Mouse (Mus musculus) forebrain, embryonic 10.5 days (tissue): ENCODE results near the gene Nol3. TPM values are rescaled to one million over a fixed set of nuclear protein-coding genes. Genes with fewer than 3 reads are reported as not detected.

Source experiments
- DNase-seq: peaks from one replicate; pipeline ENCODE4 v3.0.0-alpha.2; 2017; ENCODE audit warnings: low spot score; ENCODE audit errors: extremely low spot score
- H3K27ac ChIP-seq: fragments of 300-500 bp; sonication (generic); 2 replicates; pipeline ENCODE4 v1.5.1; 2016; ENCODE audit warnings: mild to moderate bottlenecking
- H3K27me3 ChIP-seq: fragments of 300-500 bp; sonication (generic); 2 replicates; pipeline ENCODE4 v1.6.1; 2016; ENCODE audit warnings: mild to moderate bottlenecking; ENCODE audit not compliant: poor library complexity, severe bottlenecking
- H3K36me3 ChIP-seq: fragments of 300-500 bp; sonication (generic); replicated peaks from 2 replicates; pipeline ENCODE4 v1.6.1; 2016; ENCODE audit warnings: mild to moderate bottlenecking, moderate library complexity
- H3K4me1 ChIP-seq: fragments of 300-500 bp; sonication (generic); 2 replicates; pipeline ENCODE4 v1.6.1; 2016
- H3K4me3 ChIP-seq: fragments of 300-500 bp; sonication (generic); 2 replicates; pipeline ENCODE4 v1.5.1; 2016; ENCODE audit warnings: mild to moderate bottlenecking, moderate library complexity
- H3K9me3 ChIP-seq: fragments of 300-500 bp; sonication (generic); 2 replicates; pipeline ENCODE4 v1.6.1; 2016; ENCODE audit warnings: mild to moderate bottlenecking, moderate library complexity
- WGBS: fragments of 180-500 bp; shearing (Covaris S2); methylation state at CpG from one replicate; pipeline ENCODE4 v1.1.7; 2016; 5-methylcytosine and 5-hydroxymethylcytosine counted together
- polyA plus RNA-seq: library from polyadenylated mRNA; unstranded; fragments of >200 nt; fragmentation: Nextera tagmentation; extraction: Ambion mirVana; gene quantifications from 2 replicates; pipeline ENCODE4 v1.2.1, GENCODE M21; 2016

The Nol3 gene
- polyA plus RNA-seq, 1 experiment from 2014 or later, result 0.99 TPM

DNA sequence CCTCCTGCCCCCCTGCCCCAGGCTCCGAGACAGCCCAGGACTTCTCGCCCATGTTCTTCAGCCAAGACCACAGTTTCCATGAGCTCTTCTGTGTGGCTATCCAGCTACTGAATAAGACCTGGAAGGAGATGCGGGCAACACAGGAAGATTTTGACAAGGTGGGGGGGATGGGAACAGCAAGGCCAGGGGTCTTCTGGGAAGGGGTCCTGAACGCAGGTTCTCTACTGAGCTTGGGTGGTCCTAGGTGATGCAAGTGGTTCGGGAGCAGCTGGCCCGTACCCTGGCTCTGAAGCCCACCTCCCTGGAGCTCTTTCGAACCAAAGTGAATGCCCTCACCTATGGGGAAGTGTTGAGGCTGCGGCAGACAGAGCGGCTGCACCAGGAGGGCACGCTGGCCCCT, 32.5 kb downstream of the Nol3 start:
- Histone ChIP-seq H3K4me1 (peaks cover 23% of the 10 kb centered on the region), H3K27ac (no peak overlapping the region), H3K9me3 (no peaks in the 10 kb centered on the region), H3K36me3 (peaks cover 89% of the 10 kb centered on the region), H3K27me3 (no peaks in the 10 kb centered on the region), H3K4me3 (no peak overlapping the region)
- WGBS, result 93% methylated on average over 10 of the region's 10 CpGs
- no peak for DNase-seq

DNA sequence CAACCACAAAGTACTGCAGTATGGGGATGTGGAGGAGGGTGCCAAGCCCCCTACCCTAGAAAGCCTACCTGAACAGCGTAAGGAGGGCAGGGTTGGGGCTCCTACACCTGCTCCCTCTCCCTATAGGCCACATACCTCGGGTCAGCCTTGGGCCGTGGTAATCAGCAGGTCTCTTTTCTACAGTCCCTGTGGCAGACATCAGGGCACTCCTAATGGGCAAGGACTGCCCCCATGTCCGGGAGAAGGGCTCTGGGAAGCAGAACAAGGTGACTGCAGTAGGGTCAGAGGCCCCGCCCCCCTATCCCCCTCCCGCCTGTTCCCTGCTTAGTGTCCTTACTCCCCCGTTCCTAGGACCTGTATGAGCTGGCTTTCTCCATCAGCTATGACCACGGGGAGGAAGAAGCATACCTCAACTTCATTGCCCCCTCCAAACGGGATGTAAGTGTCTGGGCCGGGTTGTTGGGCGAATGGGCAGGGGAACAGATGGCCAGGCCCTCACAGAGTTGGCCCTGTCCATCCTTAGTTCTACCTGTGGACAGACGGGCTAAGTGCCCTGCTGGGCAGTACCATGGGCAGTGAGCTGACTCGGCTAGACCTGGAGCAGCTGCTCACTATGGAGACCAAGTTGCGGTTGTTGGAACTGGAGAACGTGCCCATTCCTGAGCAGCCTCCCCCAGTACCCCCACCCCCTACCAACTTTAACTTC, 33.4 kb downstream of the Nol3 start:
- Histone ChIP-seq H3K36me3 (peaks cover 89% of the 10 kb centered on the region), H3K27ac (no peak overlapping the region), H3K9me3 (no peaks in the 10 kb centered on the region), H3K4me3 (no peak overlapping the region), H3K4me1 (peaks cover 29% of the 10 kb centered on the region), H3K27me3 (no peaks in the 10 kb centered on the region)
- 82% methylated on average over 15 of the region's 15 CpGs for WGBS
- no peak for DNase-seq

DNA sequence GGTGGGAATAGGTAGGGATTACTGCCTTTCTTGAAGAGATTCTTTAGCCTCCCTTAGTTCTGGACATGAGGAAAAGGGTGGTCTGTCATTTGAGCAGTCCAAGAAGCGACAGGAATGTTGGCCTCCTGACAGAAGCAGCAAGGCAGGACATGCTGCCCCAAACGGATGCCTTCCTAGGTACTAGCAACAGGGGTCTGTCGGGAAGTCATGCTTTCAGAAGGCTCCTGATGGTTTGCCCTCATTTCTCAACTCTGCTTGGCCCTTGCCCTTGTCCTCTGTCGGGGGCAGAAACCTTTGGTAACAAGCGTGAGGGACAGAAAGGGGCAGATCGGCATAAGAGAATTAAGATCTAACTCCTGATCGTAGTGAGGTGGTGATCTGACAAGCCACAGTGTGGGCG, 34.2 kb downstream of the Nol3 start:
- 88% methylated on average over 8 of the region's 8 CpGs for WGBS
- Histone ChIP-seq H3K4me1 (peaks cover 21% of the 10 kb centered on the region), H3K27me3 (no peaks in the 10 kb centered on the region), H3K4me3 (no peak overlapping the region), H3K9me3 (no peaks in the 10 kb centered on the region), H3K36me3 (peaks cover 88% of the 10 kb centered on the region), H3K27ac (no peak overlapping the region)
- DNase-seq, result no peak

DNA sequence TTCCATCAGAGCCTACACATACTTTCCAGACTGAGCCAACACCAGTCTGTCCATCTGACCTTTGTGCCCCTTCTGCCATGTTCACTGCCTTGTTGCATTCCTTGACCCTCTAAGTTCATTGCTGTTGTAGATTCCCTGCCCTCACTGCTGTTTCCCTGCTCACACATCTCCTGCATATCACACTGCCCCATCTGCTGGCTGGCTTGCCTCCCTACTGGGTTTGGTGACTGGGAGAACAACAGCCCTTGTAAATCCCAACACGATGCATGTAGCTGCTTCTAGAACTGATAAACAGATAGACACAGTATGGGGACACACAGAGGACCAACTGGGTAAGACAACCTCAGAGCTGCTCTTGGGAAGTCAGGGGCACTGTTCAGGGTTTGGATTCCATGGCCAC, 35.8 kb downstream of the Nol3 start:
- H3K4me3 ChIP-seq, result no peak overlapping the region
- H3K4me1 ChIP-seq, result peaks cover 6% of the 10 kb centered on the region
- H3K9me3 ChIP-seq, result no peaks in the 10 kb centered on the region
- H3K27ac ChIP-seq, result no peak overlapping the region
- no peaks in the 10 kb centered on the region for H3K27me3 ChIP-seq
- H3K36me3 ChIP-seq, result peaks cover 92% of the 10 kb centered on the region
- 83% methylated on average over 1 of the region's 1 CpGs for WGBS
- no peak for DNase-seq

DNA sequence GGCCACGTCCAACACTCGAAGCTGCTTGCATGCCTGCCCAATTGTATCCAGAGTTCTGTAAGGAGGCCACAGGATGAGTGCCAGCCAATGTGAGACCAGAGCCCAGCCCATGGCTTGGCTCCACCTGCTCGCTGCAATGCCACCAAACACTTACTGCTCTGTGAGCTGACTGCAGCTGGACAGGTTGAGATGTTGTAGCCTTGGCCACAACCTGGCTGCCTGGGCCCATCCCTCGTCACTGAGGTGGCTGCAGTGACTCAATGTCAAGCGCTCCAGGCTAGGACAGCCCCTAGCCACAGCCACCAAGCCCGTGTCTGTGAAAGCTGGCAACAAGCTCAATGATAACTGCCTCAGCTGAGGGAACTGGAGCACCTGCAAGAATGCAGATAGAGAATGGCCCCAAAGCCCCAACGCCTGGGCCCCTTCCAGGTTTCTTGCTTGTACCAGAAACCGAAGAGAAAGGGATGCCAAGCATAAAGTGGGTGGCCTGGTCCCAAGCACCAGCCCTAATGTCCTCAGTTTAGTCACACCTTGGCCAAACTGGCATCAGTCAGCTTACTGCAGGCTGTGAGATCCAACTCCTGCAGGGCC, 37.0 kb downstream of the Nol3 start:
- no peaks in the 10 kb centered on the region for H3K9me3 ChIP-seq
- peaks cover 89% of the 10 kb centered on the region for H3K36me3 ChIP-seq
- peaks cover 6% of the 10 kb centered on the region; the same call in 1 of the 2 replicates for H3K4me1 ChIP-seq
- H3K27ac ChIP-seq, result no peak overlapping the region
- H3K27me3 ChIP-seq, result no peaks in the 10 kb centered on the region
- WGBS, result 91% methylated on average over 8 of the region's 8 CpGs
- no peak for DNase-seq
- no peak overlapping the region for H3K4me3 ChIP-seq

DNA sequence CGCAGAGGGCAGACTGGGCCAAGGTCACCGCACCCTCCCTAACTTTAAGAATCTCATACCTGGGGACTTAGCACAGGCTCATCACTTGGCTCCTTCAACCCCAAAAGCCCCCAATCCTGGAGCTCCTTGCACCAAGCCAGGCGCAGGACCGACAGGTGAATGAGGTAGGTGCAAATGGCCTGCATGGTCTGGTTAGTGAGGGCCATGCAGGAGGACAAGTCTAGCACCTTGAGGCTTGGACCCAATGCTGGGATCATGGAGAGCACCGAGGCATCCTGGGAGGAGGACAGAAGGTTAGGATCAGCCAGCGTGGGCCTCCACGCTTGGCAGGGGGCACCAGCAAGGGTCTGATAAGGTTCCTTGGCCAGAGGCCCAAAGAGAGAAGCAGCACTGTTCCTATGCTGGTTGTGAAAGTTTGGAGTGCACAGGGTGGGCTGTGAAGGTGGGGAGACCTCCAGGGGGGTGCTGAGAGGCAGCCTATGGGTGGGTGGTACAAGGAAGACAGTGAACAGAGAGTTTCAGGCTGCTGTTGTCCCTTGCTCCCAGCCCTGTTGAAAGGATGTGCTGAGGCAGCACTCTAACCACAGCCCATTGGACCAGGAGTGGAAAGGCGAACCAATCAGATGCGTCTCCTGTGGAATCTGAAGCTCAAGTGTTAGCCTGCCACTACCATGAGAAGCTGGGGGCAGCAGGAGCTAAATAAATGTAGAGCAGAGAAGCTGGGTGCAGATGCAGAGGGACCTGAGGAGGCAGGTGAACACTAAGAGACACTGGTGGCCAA, 37.9 kb downstream of the Nol3 start:
- Histone ChIP-seq H3K4me1 (peaks cover 6% of the 10 kb centered on the region; the same call in 1 of the 2 replicates), H3K9me3 (no peaks in the 10 kb centered on the region), H3K27ac (no peak overlapping the region), H3K36me3 (peaks cover 89% of the 10 kb centered on the region), H3K27me3 (no peaks in the 10 kb centered on the region), H3K4me3 (no peak overlapping the region)
- no peak for DNase-seq
- 77% methylated on average over 9 of the region's 9 CpGs for WGBS

DNA sequence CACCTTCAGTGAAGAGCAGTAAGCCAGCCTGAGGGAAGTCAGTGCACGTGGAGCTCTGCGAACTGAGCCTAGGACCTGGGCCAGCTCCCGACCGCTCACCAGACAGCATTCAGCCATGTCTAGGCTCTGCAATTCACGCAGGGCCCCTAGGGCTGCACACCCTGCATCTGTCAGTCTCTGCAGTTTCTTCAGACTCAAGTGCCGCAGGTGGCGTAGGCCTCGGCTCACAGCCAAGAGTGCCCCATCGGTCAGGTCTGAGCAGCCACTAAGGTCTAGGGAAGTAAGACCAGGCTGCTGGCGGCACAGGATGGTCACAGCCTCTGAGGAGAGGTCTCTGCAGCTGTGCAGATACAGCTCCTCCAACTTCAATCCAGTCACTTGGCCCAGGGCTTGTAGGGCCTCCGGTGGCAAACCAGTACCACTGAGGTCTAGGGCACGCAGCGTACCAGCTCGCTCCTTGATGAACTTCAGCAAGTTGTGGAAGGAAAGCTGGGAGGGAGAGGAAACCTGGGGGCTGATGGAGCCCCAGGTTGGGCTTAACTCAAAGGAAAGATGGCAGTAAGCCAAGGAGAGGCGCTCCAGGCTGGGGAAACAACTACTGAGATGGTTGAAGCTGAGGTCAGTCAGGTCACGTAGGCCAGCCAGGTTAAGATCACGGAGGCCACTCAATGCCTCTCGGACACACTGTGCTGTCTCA, 39.3 kb downstream of the Nol3 start:
- Histone ChIP-seq H3K27ac (no peak overlapping the region), H3K27me3 (no peaks in the 10 kb centered on the region), H3K4me1 (peaks cover 6% of the 10 kb centered on the region; the same call in 1 of the 2 replicates), H3K36me3 (peaks cover 89% of the 10 kb centered on the region), H3K4me3 (no peak overlapping the region), H3K9me3 (no peaks in the 10 kb centered on the region)
- DNase-seq, result no peak
- WGBS, result 94% methylated on average over 18 of the region's 18 CpGs

DNA sequence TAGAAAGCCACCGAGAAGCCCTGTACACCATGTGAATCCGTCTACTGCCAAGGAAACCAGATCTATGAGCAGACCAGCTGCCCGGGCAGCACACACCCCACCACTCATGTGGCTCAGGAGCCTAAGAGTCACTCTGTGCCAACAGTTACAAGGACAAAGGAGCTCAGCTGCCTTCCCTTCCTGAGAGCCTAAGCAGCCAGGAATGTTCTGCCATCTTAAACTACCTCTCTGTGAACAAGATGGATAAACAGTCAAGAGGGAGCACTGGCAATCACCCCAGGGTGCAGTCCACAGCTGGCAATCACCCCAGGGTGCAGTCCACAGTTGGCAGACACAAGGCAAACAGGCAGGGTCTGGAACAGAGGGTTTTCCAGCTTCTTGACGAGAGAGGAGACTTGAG, 42.0 kb downstream of the Nol3 start:
- 91% methylated on average over 4 of the region's 4 CpGs for WGBS
- no peak for DNase-seq
- Histone ChIP-seq H3K9me3 (no peaks in the 10 kb centered on the region), H3K27ac (no peak overlapping the region), H3K27me3 (no peaks in the 10 kb centered on the region), H3K4me1 (peaks cover 6% of the 10 kb centered on the region; the same call in 1 of the 2 replicates), H3K36me3 (peaks cover 70% of the 10 kb centered on the region), H3K4me3 (no peak overlapping the region)

DNA sequence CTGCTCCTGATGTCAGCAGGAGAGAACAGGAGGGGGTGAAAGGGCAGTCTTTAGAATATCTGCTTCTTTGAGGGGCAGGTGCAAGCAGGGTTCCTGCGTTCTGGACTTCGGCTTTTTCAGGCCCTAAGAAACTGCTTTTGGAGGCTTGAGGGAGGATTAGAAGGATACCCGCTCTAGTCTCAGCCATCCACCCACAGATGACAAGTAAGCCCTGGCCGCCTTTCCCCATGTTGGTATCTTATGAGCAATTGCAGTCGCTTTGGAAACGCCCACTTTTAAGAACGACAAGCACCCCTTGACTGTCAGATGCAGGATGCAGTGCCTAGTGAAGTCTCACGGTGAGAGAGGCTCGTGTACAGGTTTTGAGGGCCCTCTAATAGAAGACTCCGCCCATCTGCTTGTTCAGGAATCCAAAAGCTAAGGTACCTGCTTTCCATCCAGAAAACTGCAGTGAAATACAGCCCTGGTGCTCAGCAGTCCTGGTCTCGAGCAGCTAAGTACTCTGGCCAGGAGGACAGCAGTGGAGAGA, 42.8 kb downstream of the Nol3 start:
- 87% methylated on average over 11 of the region's 11 CpGs for WGBS
- H3K9me3 ChIP-seq, result no peaks in the 10 kb centered on the region
- H3K27me3 ChIP-seq, result no peaks in the 10 kb centered on the region
- H3K4me1 ChIP-seq, result peaks cover 6% of the 10 kb centered on the region; the same call in 1 of the 2 replicates
- H3K36me3 ChIP-seq, result peaks cover 68% of the 10 kb centered on the region
- no peak for DNase-seq
- H3K4me3 ChIP-seq, result no peak overlapping the region
- H3K27ac ChIP-seq, result no peak overlapping the region

DNA sequence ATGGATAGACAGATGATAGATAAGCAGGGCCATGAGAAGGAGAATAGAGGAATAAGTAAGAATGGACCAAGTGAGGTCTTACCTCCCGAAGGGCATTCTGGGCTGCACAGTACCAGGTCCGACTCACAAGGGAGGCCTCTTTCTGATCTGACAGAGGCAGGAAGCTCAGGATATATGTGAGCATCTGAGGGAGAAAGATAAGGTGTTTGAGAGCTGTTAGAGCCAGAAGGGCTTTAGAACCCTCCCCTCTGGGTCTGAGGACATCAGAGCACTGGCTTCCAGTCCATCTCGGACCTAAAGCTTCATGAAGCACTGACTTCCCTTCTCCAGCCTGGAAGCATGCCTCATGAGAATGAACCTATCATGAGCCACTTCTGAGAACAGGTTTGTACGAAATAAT, 47.2 kb downstream of the Nol3 start:
- Histone ChIP-seq H3K27me3 (no peaks in the 10 kb centered on the region), H3K27ac (no peak overlapping the region), H3K36me3 (peaks cover 37% of the 10 kb centered on the region), H3K9me3 (no peaks in the 10 kb centered on the region), H3K4me3 (no peak overlapping the region), H3K4me1 (peaks cover 23% of the 10 kb centered on the region)
- WGBS, result 88% methylated on average over 4 of the region's 4 CpGs
- no peak for DNase-seq

DNA sequence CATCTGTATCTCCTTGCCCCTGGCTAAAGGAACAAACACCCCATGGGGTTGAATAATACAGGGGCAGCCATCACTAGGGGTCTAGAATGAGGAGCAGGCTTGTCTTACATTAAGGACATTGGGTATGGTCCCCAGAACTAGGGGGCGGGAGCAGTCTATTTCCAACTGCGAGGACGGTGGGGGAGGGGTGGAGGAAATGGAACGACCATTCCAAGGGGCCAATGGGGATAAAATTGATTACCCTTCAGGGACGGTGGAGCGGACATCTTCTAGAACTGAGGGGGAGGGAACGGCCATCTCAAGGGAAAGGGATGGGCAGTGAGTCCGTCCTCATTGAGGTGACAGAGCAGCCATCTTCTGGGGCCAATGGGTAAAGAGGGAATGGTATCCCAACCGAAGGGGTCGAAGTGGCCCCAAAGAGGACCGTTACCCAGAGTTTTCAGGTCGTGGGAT, 49.7 kb downstream of the Nol3 start:
- Histone ChIP-seq H3K9me3 (no peaks in the 10 kb centered on the region), H3K27me3 (no peaks in the 10 kb centered on the region), H3K4me1 (peaks cover 23% of the 10 kb centered on the region), H3K4me3 (peak overlapping the region; percentile 76), H3K36me3 (peaks cover 40% of the 10 kb centered on the region), H3K27ac (peak overlapping the region; percentile 88)
- WGBS, result 1% methylated on average over 12 of the region's 12 CpGs
- no peak for DNase-seq

DNA sequence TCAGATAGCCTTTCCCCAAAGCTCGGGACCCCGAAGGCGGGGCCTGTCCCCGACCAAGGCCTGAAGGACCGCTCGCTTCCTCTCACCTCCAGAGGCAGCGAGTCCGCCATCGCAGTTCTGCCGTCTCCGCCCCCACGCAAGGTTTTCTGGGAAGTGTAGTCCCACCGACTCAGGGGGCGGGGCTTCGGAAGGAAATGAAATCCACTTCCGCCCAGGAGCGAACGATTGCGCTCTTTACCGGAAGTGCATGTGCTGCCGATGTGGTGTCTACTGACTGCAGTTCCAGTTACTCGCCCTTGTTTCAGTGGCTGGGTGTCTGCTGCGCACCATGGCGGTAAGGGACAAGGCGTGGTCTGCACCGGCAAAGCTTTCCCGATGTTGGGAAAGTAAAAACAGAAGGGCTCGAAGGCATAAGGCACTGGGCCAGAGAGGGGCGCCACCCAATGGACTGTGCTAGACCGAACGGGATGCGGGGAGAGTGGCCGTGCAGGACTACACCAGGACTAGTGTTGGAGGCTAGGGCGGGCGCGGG, 50.3 kb downstream of the Nol3 start, which contains the start of the genes Lrrc29 and Tmem208:
TSS of gene Lrrc29 (minus strand) at position 138 of the 532 bp plus-strand sequence.
TSS of gene Tmem208 (plus strand) at position 214 of the 532 bp plus-strand sequence.
- peak within 1 kb of the TSS; percentile 88 for H3K27ac ChIP-seq
- under 1% methylated on average over 36 of the region's 36 CpGs for WGBS
- no peaks in the 10 kb centered on the region for H3K9me3 ChIP-seq
- DNase-seq, result peak; percentile 96
- peak within 1 kb of the TSS; percentile 76 for H3K4me3 ChIP-seq
- peaks cover 23% of the 10 kb centered on the region for H3K4me1 ChIP-seq
- no peaks in the 10 kb centered on the region for H3K27me3 ChIP-seq
- peaks cover 46% of the 10 kb centered on the region for H3K36me3 ChIP-seq
